Mouse (Mus musculus) urinary bladder, postnatal 4 days (tissue): ENCODE results near the gene Rrp12.

Source experiments
- DNase-seq, 2 experiments: peaks; one replicate each; pipeline ENCODE4 v3.0.0; 2021 to 2022; ENCODE audit warnings: low spot score in 2 of 2

Rrp12 gene

DNA sequence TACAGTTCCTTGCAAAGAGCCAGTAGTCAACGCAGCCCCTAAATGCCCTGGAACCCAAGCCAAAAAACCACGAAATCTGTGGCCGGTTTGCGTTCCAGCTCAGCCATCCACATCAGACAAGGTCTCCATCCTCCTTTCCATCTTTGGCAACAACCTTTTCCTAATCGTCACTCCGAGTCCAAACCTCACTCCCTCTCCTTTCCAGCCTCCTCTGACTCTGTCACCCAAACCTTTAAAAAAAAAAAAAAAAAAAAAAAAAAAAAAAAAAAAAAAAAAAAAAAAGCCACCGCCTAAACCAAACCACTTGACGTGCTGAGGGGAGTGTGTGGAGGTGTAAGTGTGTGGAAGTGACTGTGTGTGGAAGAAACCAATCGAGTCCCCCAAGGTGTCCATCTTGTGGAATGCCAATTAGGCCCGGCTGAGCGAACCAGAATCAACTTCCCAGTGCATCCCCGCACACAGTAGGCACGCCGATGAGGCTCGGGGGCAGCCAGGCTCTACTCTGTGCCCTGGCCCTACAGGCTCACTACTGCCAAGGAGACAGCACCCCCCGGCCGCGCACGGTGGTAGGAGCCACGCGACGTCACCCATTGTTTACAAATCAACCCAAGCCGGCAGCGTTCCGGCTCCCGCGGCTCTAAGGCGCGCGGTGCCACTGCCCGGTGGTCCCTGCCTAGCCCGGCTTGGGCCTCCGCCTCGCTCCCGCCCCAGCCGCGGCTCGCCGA lies 66.4 kb downstream of the Rrp12 start, which contains the start of gene Frat1:
Gene Frat1 (plus strand): TSS at position 590 of the 725 bp plus-strand sequence.
- peak; percentile 80 to 82 for DNase-seq

DNA sequence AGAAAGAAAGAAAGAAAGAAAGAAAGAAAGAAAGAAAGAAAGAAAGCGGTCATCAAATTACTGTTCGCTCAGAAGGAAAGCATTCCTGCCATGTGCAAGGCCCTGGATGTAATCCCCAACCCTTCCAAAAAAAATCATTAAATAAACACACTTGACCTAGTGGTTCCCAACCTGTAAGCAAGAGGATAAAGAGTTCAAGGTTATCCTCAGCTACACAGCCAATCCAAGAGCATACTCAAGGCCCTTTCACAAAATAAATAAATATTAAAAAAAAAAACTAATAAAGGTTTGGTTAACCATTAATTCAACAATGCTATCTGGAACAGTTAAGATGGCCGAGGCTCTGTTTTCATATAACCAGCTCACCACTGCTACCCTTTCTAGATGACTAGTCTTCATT lies 67.0 kb downstream of the Rrp12 start:
- DNase-seq, result no peak

DNA sequence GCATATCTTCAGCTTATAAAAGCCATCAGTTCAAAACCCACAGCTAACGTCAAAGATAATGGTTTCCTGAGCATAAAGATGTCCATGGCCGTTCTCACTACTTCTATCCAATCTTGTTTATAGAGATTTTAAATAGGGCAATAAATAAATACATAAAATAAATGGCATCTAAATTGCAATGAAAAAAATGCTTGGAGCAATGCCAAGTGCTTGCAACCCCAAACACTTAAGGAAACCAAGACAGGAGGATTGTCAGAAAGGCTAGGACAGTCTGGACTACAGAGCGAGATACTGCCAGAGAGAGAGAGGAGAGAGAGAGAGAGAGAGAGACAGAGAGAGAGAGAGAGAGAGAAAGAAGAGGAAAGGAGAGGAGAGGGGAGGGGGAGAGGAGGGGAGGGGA lies 69.4 kb downstream of the Rrp12 start:
- no peak for DNase-seq

DNA sequence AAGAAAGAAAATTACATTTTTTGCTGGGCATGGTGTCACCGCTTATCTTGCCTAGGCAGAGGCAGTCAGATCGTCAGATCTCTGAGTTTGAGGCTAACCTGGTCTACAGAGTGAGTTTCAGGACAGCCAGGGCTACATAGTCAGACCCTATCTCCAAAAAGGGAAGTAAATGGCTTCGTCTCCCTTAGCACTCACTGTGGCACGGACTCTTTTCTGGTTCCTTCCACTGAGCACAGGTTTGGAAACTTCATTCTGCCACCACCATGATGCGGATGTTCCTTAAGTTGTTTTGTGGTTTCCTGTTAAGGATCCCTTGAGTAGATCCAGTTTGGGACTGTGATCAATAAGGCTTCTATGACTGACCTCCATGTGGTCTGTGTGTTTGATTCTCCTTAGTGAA lies 71.0 kb downstream of the Rrp12 start:
- DNase-seq, result no peak

DNA sequence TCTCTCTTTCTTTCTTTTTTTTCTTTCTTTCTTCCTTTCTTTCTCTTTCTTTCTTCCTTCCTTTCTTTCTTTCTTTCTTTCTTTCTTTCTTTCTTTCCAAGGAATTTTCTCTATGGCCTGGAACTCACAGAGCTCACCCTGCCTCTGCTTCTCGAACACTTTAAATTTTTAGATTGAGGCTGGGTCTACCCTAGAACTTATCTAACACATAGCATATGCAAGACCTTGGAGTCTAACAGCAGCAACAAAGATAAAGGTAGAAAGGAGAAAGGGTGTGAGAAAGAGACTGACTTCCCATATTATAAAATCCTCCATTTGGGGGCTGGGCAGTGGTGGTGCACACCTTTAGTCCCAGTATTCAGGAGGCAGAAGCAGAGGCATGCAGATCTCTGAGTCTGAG lies 73.4 kb downstream of the Rrp12 start:
- no peak for DNase-seq

GRCm38 (mm10) chr19:41821436-41821835 lies 74.5 kb downstream of the Rrp12 start:
- DNase-seq, result no peak

GRCm38 (mm10) chr19:41818749-41819148 lies 77.2 kb downstream of the Rrp12 start:
- no peak for DNase-seq

- no peak for DNase-seq
These were observed 78.6 kb downstream of the Rrp12 start for GRCm38 (mm10) chr19:41817325-41817724.

- DNase-seq, result no peak
These were observed 79.1 kb downstream of the Rrp12 start for GRCm38 (mm10) chr19:41816915-41817314.

- no peak for DNase-seq
These were observed 79.6 kb downstream of the Rrp12 start for GRCm38 (mm10) chr19:41816410-41816809.

DNA sequence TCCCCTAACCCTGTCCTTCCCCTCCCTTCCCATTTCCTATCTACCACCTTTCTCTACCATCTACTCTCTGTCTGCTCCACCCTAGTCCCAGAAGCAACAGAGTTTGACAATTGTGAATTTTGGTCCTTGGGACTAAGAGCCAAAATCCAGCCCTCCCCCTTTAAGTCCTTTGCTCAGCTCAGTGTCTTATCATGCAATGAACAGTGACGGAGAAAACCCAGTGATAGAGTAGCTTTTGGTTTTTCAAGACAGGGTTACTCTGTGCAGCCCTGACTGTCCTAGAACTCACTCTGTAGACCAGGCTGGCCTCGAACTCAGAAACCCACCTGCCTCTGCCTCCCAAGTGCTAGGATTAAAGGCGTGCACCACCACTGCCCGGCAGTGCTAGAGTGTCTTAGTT lies 82.6 kb downstream of the Rrp12 start:
- no peak for DNase-seq
